Mouse (Mus musculus): ENCODE measurements around the gene Gimap7.

Gimap7 gene

GRCm38 (mm10) chr6:48742422-48743351, 24.3 kb downstream of the Gimap7 start:
- DNase-seq: peak; percentile 94

- DNase-seq: no peak
These were observed 27.1 kb downstream of the Gimap7 start for GRCm38 (mm10) chr6:48745490-48745889.

GRCm38 (mm10) chr6:48745959-48746889, 27.8 kb downstream of the Gimap7 start, which contains the start of gene Gimap5:
Gimap5 (plus strand) TSS chr6:48746197.
- DNase-seq: peak; percentile 78

- DNase-seq: peak; percentile 50
These were observed 28.9 kb downstream of the Gimap7 start for GRCm38 (mm10) chr6:48747091-48747966.

- DNase-seq: no peak
These were observed 45.3 kb downstream of the Gimap7 start for GRCm38 (mm10) chr6:48763567-48764270.

- DNase-seq: peak; percentile 46
These were observed 46.1 kb downstream of the Gimap7 start for GRCm38 (mm10) chr6:48764496-48764895.

- no peak for DNase-seq
These were observed 49.9 kb downstream of the Gimap7 start for GRCm38 (mm10) chr6:48768178-48768869.

GRCm38 (mm10) chr6:48768933-48769332, 50.5 kb downstream of the Gimap7 start:
- DNase-seq: no peak

- DNase-seq: no peak
These were observed 52.3 kb downstream of the Gimap7 start, which contains the start of gene Gimap3 for GRCm38 (mm10) chr6:48770696-48771095. Gimap3 (minus strand) TSS chr6:48770851.

- peak; percentile 91 for DNase-seq
These were observed 53.6 kb downstream of the Gimap7 start for GRCm38 (mm10) chr6:48772030-48772429.
